Mouse (Mus musculus) embryonic fibroblast, embryonic 13.5 days (primary cell): Measurements from ENCODE around the gene Teddm1b. TPM values are rescaled to one million over a fixed set of nuclear protein-coding genes. Genes with fewer than 3 reads are reported as not detected.
"Not testable (repeated sequence)": the region's sequence is repeated elsewhere in the genome, so short reads cannot be mapped to it uniquely, and the experiment has no call there.

Experiments
- H3K27ac ChIP-seq: 2 replicates; pipeline ENCODE4 v1.5.1; 2012; ENCODE audit warnings: low read length, control low read depth, inconsistent platforms; ENCODE audit not compliant: insufficient read depth
- H3K4me1 ChIP-seq: 2 replicates; pipeline ENCODE4 v1.6.1; 2011; ENCODE audit warnings: low read length; ENCODE audit not compliant: control insufficient read depth, insufficient read depth
- H3K4me3 ChIP-seq: 2 replicates; pipeline ENCODE4 v1.5.1; 2011; ENCODE audit warnings: mild to moderate bottlenecking, control low read depth, low read length; ENCODE audit not compliant: insufficient read depth
- CTCF ChIP-seq: IDR thresholded peaks from 2 replicates; pipeline ENCODE4 v1.5.1; 2011; ENCODE audit warnings: mild to moderate bottlenecking, control low read depth, low read length, moderate library complexity, borderline replicate concordance; ENCODE audit not compliant: insufficient read depth
- POLR2A ChIP-seq: IDR thresholded peaks from 2 replicates; pipeline ENCODE4 v1.6.1; 2011; ENCODE audit warnings: low read depth, mild to moderate bottlenecking, control low read depth, low read length, moderate library complexity
- polyA plus RNA-seq: library from polyadenylated mRNA; stranded (reverse); fragments of >200 nt; gene quantifications from 2 replicates; pipeline ENCODE4 v1.2.4, GENCODE M21; 2011; ENCODE audit warnings: low read depth; ENCODE audit not compliant: missing spikeins, insufficient read length

Teddm1b gene
- polyA plus RNA-seq = not detected in 2 replicates

GRCm38 (mm10) chr1:153874045-153874444, at the start of gene Teddm1b:
Gene Teddm1b (plus strand): TSS chr1:153874345.
- no peak within 1 kb of the TSS for H3K27ac ChIP-seq
- no peak for TF ChIP-seq CTCF
- no peak for TF ChIP-seq POLR2A
- H3K4me3 ChIP-seq = no peak within 1 kb of the TSS
- H3K4me1 ChIP-seq = no peaks in the 10 kb centered on the region

- Histone ChIP-seq H3K4me1 (peaks cover 1% of the 10 kb centered on the region), H3K27ac (no peak overlapping the region)
- TF ChIP-seq POLR2A = no peak
- TF ChIP-seq CTCF = no peak
These were observed 43.4 kb upstream of the Teddm1b start for GRCm38 (mm10) chr1:153830746-153831145.

GRCm38 (mm10) chr1:153836036-153836435, 38.1 kb upstream of the Teddm1b start:
- TF ChIP-seq CTCF = no peak
- TF ChIP-seq POLR2A = no peak
- Histone ChIP-seq H3K4me3 (no peak overlapping the region), H3K4me1 (peaks cover 3% of the 10 kb centered on the region), H3K27ac (no peak overlapping the region)

More at GRCm38 (mm10) chr1:153830746-153831145, 43.4 kb upstream of the Teddm1b start:
- H3K4me3 ChIP-seq = no peak overlapping the region

GRCm38 (mm10) chr1:153842121-153842740, 31.9 kb upstream of the Teddm1b start:
- peaks cover 7% of the 10 kb centered on the region for H3K4me1 ChIP-seq
- TF ChIP-seq POLR2A (no peak), CTCF (no peak)
- H3K4me3 ChIP-seq = no peak overlapping the region
- H3K27ac ChIP-seq = no peak overlapping the region

GRCm38 (mm10) chr1:153844042-153844441, 30.1 kb upstream of the Teddm1b start, which contains the start of gene Rgsl1:
Gene Rgsl1 (minus strand): TSS chr1:153844142.
- peaks cover 7% of the 10 kb centered on the region for H3K4me1 ChIP-seq
- TF ChIP-seq CTCF (no peak), POLR2A (no peak)
- no peak within 1 kb of the TSS for H3K4me3 ChIP-seq
- no peak within 1 kb of the TSS for H3K27ac ChIP-seq

GRCm38 (mm10) chr1:153846420-153846819, 27.7 kb upstream of the Teddm1b start:
- Histone ChIP-seq H3K27ac (peak overlapping the region; percentile 70; the same call in 1 of the 2 replicates), H3K4me1 (peaks cover 7% of the 10 kb centered on the region), H3K4me3 (no peak overlapping the region)
- TF ChIP-seq POLR2A = no peak
- no peak for TF ChIP-seq CTCF

- H3K4me1 ChIP-seq = peaks cover 7% of the 10 kb centered on the region
- peak overlapping the region; percentile 70 for H3K27ac ChIP-seq
- no peak for TF ChIP-seq CTCF
- TF ChIP-seq POLR2A = no peak
- H3K4me3 ChIP-seq = no peak overlapping the region
These were observed 27.3 kb upstream of the Teddm1b start for GRCm38 (mm10) chr1:153846867-153847266.

GRCm38 (mm10) chr1:153852696-153853095, 21.4 kb upstream of the Teddm1b start:
- H3K27ac ChIP-seq, H3K4me3 ChIP-seq, H3K4me1 ChIP-seq: not testable (repeated sequence)

GRCm38 (mm10) chr1:153855946-153856345, 18.2 kb upstream of the Teddm1b start:
- Histone ChIP-seq H3K4me1 (no peaks in the 10 kb centered on the region), H3K4me3 (no peak overlapping the region), H3K27ac (no peak overlapping the region)
- TF ChIP-seq POLR2A (no peak), CTCF (no peak)

- not testable (repeated sequence) for H3K27ac ChIP-seq, H3K4me1 ChIP-seq, H3K4me3 ChIP-seq
These were observed 6.2 kb downstream of the Teddm1b start for GRCm38 (mm10) chr1:153880391-153880790.
